Mouse (Mus musculus): ENCODE measurements around the gene Olfr672. TPM values are rescaled to one million over a fixed set of nuclear protein-coding genes. Genes with fewer than 3 reads are reported as not detected.
"Not testable (repeated sequence)": the region's sequence is repeated elsewhere in the genome, so short reads cannot be mapped to it uniquely, and the experiment has no call there.

The Olfr672 gene
- polyA plus RNA-seq (2015; fragmentation: Nextera tagmentation; extraction: Ambion mirVana): not detected in 2 replicates

GRCm38 (mm10) chr7:105001929-105002328 is at the start of gene Olfr672:
TSS of gene Olfr672 (minus strand) at chr7:105002029.
- H3K4me1 ChIP-seq (replicated peaks): no peaks in the 10 kb centered on the region
- H3K27ac ChIP-seq: no peak within 1 kb of the TSS
- no peak within 1 kb of the TSS for H3K4me3 ChIP-seq (replicated peaks)
- no peak within 1 kb of the TSS for H3K9ac ChIP-seq
- H3K27me3 ChIP-seq (replicated peaks): no peaks in the 10 kb centered on the region
- no peak within 1 kb of the TSS for H3K4me2 ChIP-seq (replicated peaks)
- ATAC-seq: no peak
- H3K9me3 ChIP-seq: no peaks in the 10 kb centered on the region
- H3K36me3 ChIP-seq: no peaks in the 10 kb centered on the region

- not testable (repeated sequence) for H3K4me2 ChIP-seq (replicated peaks); H3K9me3 ChIP-seq; H3K4me1 ChIP-seq (replicated peaks); H3K36me3 ChIP-seq; H3K27ac ChIP-seq; H3K4me3 ChIP-seq (replicated peaks); H3K9ac ChIP-seq; H3K27me3 ChIP-seq (replicated peaks); ATAC-seq
- WGBS: 45% methylated on average over 5 of the region's 5 CpGs
Measured at GRCm38 (mm10) chr7:105033836-105034235, 32.0 kb upstream of the Olfr672 start.

- Histone ChIP-seq H3K27me3 (replicated peaks) (no peaks in the 10 kb centered on the region), H3K4me2 (replicated peaks) (no peak within 1 kb of the TSS), H3K4me3 (replicated peaks) (no peak within 1 kb of the TSS), H3K36me3 (no peaks in the 10 kb centered on the region), H3K9me3 (no peaks in the 10 kb centered on the region), H3K4me1 (replicated peaks) (no peaks in the 10 kb centered on the region), H3K9ac (no peak within 1 kb of the TSS), H3K27ac (no peak within 1 kb of the TSS)
- no peak for ATAC-seq
Measured at GRCm38 (mm10) chr7:105032398-105032797, 30.6 kb upstream of the Olfr672 start, which contains the start of gene Olfr676. TSS of gene Olfr676 (plus strand) at chr7:105032698.

- Histone ChIP-seq H3K4me1 (replicated peaks) (no peaks in the 10 kb centered on the region), H3K36me3 (no peaks in the 10 kb centered on the region), H3K27me3 (replicated peaks) (no peaks in the 10 kb centered on the region), H3K4me3 (replicated peaks) (no peak within 1 kb of the TSS), H3K9me3 (no peaks in the 10 kb centered on the region), H3K27ac (no peak within 1 kb of the TSS), H3K9ac (no peak within 1 kb of the TSS), H3K4me2 (replicated peaks) (no peak within 1 kb of the TSS)
- ATAC-seq: no peak
- WGBS: 80% methylated on average over 1 of the region's 1 CpGs
Measured at GRCm38 (mm10) chr7:105028360-105028759, 26.5 kb upstream of the Olfr672 start, which contains the start of gene Olfr675. TSS of gene Olfr675 (minus strand) at chr7:105028460.

GRCm38 (mm10) chr7:105022530-105022929 is 20.7 kb upstream of the Olfr672 start:
- Histone ChIP-seq H3K9me3 (no peaks in the 10 kb centered on the region), H3K4me3 (replicated peaks) (no peak overlapping the region), H3K27me3 (replicated peaks) (no peaks in the 10 kb centered on the region), H3K27ac (no peak overlapping the region), H3K36me3 (no peaks in the 10 kb centered on the region), H3K9ac (no peak overlapping the region), H3K4me2 (replicated peaks) (no peak overlapping the region), H3K4me1 (replicated peaks) (no peaks in the 10 kb centered on the region)
- 69% methylated on average over 1 of the region's 1 CpGs for WGBS
- ATAC-seq: no peak

- no peak within 1 kb of the TSS for H3K27ac ChIP-seq
- H3K27me3 ChIP-seq (replicated peaks): no peaks in the 10 kb centered on the region
- WGBS: 63% methylated on average over 1 of the region's 1 CpGs
- H3K4me2 ChIP-seq (replicated peaks): no peak within 1 kb of the TSS
- H3K9ac ChIP-seq: no peak within 1 kb of the TSS
- no peaks in the 10 kb centered on the region for H3K9me3 ChIP-seq
- H3K4me3 ChIP-seq (replicated peaks): no peak within 1 kb of the TSS
- H3K36me3 ChIP-seq: no peaks in the 10 kb centered on the region
- no peaks in the 10 kb centered on the region for H3K4me1 ChIP-seq (replicated peaks)
- no peak for ATAC-seq
Measured at GRCm38 (mm10) chr7:104979026-104979425, 22.8 kb downstream of the Olfr672 start, which contains the start of gene Olfr671. TSS of gene Olfr671 (minus strand) at chr7:104979126.

- not testable (repeated sequence) for H3K9ac ChIP-seq; H3K4me3 ChIP-seq (replicated peaks); H3K9me3 ChIP-seq; H3K27ac ChIP-seq; H3K4me2 ChIP-seq (replicated peaks); H3K27me3 ChIP-seq (replicated peaks); ATAC-seq; H3K4me1 ChIP-seq (replicated peaks); H3K36me3 ChIP-seq
- WGBS: 72% methylated on average over 2 of the region's 2 CpGs
Measured at GRCm38 (mm10) chr7:104972507-104972906, 29.3 kb downstream of the Olfr672 start.

- H3K36me3 ChIP-seq: no peaks in the 10 kb centered on the region
- H3K27ac ChIP-seq: no peak within 1 kb of the TSS
- no peaks in the 10 kb centered on the region for H3K27me3 ChIP-seq (replicated peaks)
- H3K4me1 ChIP-seq (replicated peaks): no peaks in the 10 kb centered on the region
- ATAC-seq: no peak
- no peak within 1 kb of the TSS for H3K4me2 ChIP-seq (replicated peaks)
- no peak within 1 kb of the TSS for H3K9ac ChIP-seq
- 54% methylated on average over 1 of the region's 1 CpGs for WGBS
- H3K9me3 ChIP-seq: no peaks in the 10 kb centered on the region
- no peak within 1 kb of the TSS for H3K4me3 ChIP-seq (replicated peaks)
Measured at GRCm38 (mm10) chr7:104962520-104962919, 39.3 kb downstream of the Olfr672 start, which contains the start of gene Olfr670. TSS of gene Olfr670 (minus strand) at chr7:104962620.

- not testable (repeated sequence) for ATAC-seq; H3K4me1 ChIP-seq (replicated peaks); H3K27me3 ChIP-seq (replicated peaks); H3K36me3 ChIP-seq; H3K9ac ChIP-seq; H3K27ac ChIP-seq; H3K9me3 ChIP-seq; H3K4me2 ChIP-seq (replicated peaks); H3K4me3 ChIP-seq (replicated peaks)
- WGBS: 94% methylated on average over 16 of the region's 16 CpGs
Measured at GRCm38 (mm10) chr7:104950234-104950633, 51.6 kb downstream of the Olfr672 start.

Other genes with a start within 250 kb of the Olfr672 start
- not detected in 2 replicates for gene Usp17le, start 224.6 kb downstream of the Olfr672 start, polyA plus RNA-seq (2015; fragmentation: Nextera tagmentation; extraction: Ambion mirVana)
- gene Usp17lb, start 159.4 kb downstream of the Olfr672 start, polyA plus RNA-seq (2015; fragmentation: Nextera tagmentation; extraction: Ambion mirVana): not detected in 2 replicates
- not detected in 2 replicates for gene Usp17la, start 145.0 kb downstream of the Olfr672 start, polyA plus RNA-seq (2015; fragmentation: Nextera tagmentation; extraction: Ambion mirVana)
- not detected in 2 replicates for gene Olfr665, start 124.0 kb downstream of the Olfr672 start, polyA plus RNA-seq (2015; fragmentation: Nextera tagmentation; extraction: Ambion mirVana)
- not detected in 2 replicates for gene Olfr666, start 106.1 kb downstream of the Olfr672 start, polyA plus RNA-seq (2015; fragmentation: Nextera tagmentation; extraction: Ambion mirVana)
- not detected in 2 replicates for gene Olfr667, start 80.5 kb downstream of the Olfr672 start, polyA plus RNA-seq (2015; fragmentation: Nextera tagmentation; extraction: Ambion mirVana)
- not detected in 2 replicates for gene Olfr668, start 74.0 kb downstream of the Olfr672 start, polyA plus RNA-seq (2015; fragmentation: Nextera tagmentation; extraction: Ambion mirVana)
- gene Olfr669, start 67.8 kb downstream of the Olfr672 start, polyA plus RNA-seq (2015; fragmentation: Nextera tagmentation; extraction: Ambion mirVana): not detected in 2 replicates
- not detected in 2 replicates for gene Olfr670, start 39.4 kb downstream of the Olfr672 start, polyA plus RNA-seq (2015; fragmentation: Nextera tagmentation; extraction: Ambion mirVana)
- gene Olfr671, start 22.9 kb downstream of the Olfr672 start, polyA plus RNA-seq (2015; fragmentation: Nextera tagmentation; extraction: Ambion mirVana): not detected in 2 replicates
- not detected in 2 replicates for gene Olfr675, start 26.4 kb upstream of the Olfr672 start, polyA plus RNA-seq (2015; fragmentation: Nextera tagmentation; extraction: Ambion mirVana)
- gene Olfr676, start 30.7 kb upstream of the Olfr672 start, polyA plus RNA-seq (2015; fragmentation: Nextera tagmentation; extraction: Ambion mirVana): not detected in 2 replicates
- gene Olfr677, start 49.3 kb upstream of the Olfr672 start, polyA plus RNA-seq (2015; fragmentation: Nextera tagmentation; extraction: Ambion mirVana): not detected in 2 replicates
- not detected in 2 replicates for gene Olfr678, start 62.4 kb upstream of the Olfr672 start, polyA plus RNA-seq (2015; fragmentation: Nextera tagmentation; extraction: Ambion mirVana)
- gene Olfr679, start 79.2 kb upstream of the Olfr672 start, polyA plus RNA-seq (2015; fragmentation: Nextera tagmentation; extraction: Ambion mirVana): not detected in 2 replicates
- not detected in 2 replicates for gene Olfr680-ps1, start 90.8 kb upstream of the Olfr672 start, polyA plus RNA-seq (2015; fragmentation: Nextera tagmentation; extraction: Ambion mirVana)
- gene Olfr681, start 114.8 kb upstream of the Olfr672 start, polyA plus RNA-seq (2015; fragmentation: Nextera tagmentation; extraction: Ambion mirVana): not detected in 2 replicates
- gene Olfr683, start 145.0 kb upstream of the Olfr672 start, polyA plus RNA-seq (2015; fragmentation: Nextera tagmentation; extraction: Ambion mirVana): not detected in 2 replicates
- gene Olfr684, start 161.6 kb upstream of the Olfr672 start, polyA plus RNA-seq (2015; fragmentation: Nextera tagmentation; extraction: Ambion mirVana): not detected in 2 replicates
- gene Olfr685, start 184.0 kb upstream of the Olfr672 start, polyA plus RNA-seq (2015; fragmentation: Nextera tagmentation; extraction: Ambion mirVana): not detected in 2 replicates
- not detected in 2 replicates for gene Olfr686, start 205.5 kb upstream of the Olfr672 start, polyA plus RNA-seq (2015; fragmentation: Nextera tagmentation; extraction: Ambion mirVana)